Comparison of ENCODE assay signal across 8 mouse cellular contexts in genomic region chr19:55315452-55316108, GRCm38 (mm10). TPM values are rescaled to one million over a fixed set of nuclear protein-coding genes. Genes with fewer than 3 reads are reported as not detected.
DNase-seq lines count a peak whose midpoint lies in the region; ATAC-seq lines count a peak whose summit lies in the region.

Gene Zdhhc6, minus strand, starts transcription at chr19:55316032.

- no peaks in the 10 kb centered on the region for H3K27me3 ChIP-seq in liver, embryonic 16.5 days (ENCODE audit: control insufficient read depth, insufficient read depth, low read depth, low read length)
- no peaks in the 10 kb centered on the region for H3K27me3 ChIP-seq in neural tube, embryonic 13.5 days

- H3K27ac ChIP-seq in liver, embryonic 16.5 days (ENCODE audit: low read length): peak within 1 kb of the TSS; percentile 94
- H3K27ac ChIP-seq in neural tube, embryonic 13.5 days (replicated peaks): peak within 1 kb of the TSS; percentile 87

- H3K4me1 ChIP-seq in liver, embryonic 16.5 days (ENCODE audit: control insufficient read depth, low read depth, low read length): peaks cover 31% of the 10 kb centered on the region
- H3K4me1 ChIP-seq in neural tube, embryonic 13.5 days (replicated peaks): peaks cover 46% of the 10 kb centered on the region

- peaks cover 12% of the 10 kb centered on the region for H3K36me3 ChIP-seq in liver, embryonic 16.5 days (ENCODE audit: control insufficient read depth, insufficient read depth)
- peaks cover 19% of the 10 kb centered on the region for H3K36me3 ChIP-seq in neural tube, embryonic 13.5 days

- H3K9ac ChIP-seq in liver, embryonic 16.5 days (ENCODE audit: low read depth, low read length): peak within 1 kb of the TSS; percentile 95
- H3K9ac ChIP-seq in neural tube, embryonic 13.5 days: peak within 1 kb of the TSS; percentile 87

- ATAC-seq in frontal cortex, adult (ENCODE audit: low TSS enrichment): peak; percentile 82
- peak; percentile 76 for ATAC-seq in liver, embryonic 16.5 days (ENCODE audit: low read depth)
- peak; percentile 86 for ATAC-seq in neural tube, embryonic 13.5 days (ENCODE audit: low read depth)

- no peaks in the 10 kb centered on the region for H3K9me3 ChIP-seq in liver, embryonic 16.5 days (replicated peaks; ENCODE audit: control insufficient read depth, low read length)
- no peaks in the 10 kb centered on the region for H3K9me3 ChIP-seq in neural tube, embryonic 13.5 days

- peak within 1 kb of the TSS; percentile 83 for H3K4me2 ChIP-seq in liver, embryonic 16.5 days (ENCODE audit: low read depth, low read length)
- peak within 1 kb of the TSS; percentile 93 for H3K4me2 ChIP-seq in neural tube, embryonic 13.5 days

- peak within 1 kb of the TSS; percentile 98 for H3K4me3 ChIP-seq in liver, embryonic 16.5 days (ENCODE audit: low read depth, low read length)
- H3K4me3 ChIP-seq in neural tube, embryonic 13.5 days: peak within 1 kb of the TSS; percentile 90

- DNase-seq in MN1 (ENCODE audit: low spot score): peak; percentile 86
- DNase-seq in cerebellum, adult 9-10 months: peak; percentile 81
- peak; percentile 90 to 95 for DNase-seq in heart, postnatal 36 days
- DNase-seq in layer of hippocampus, adult 18-20 months (ENCODE audit: low spot score in 2 of 2): peak; percentile 70 to 82
- peak; percentile 69 to 86 for DNase-seq in thymus, postnatal 10 days (ENCODE audit: low spot score in 2 of 2)

- intact Hi-C loops in heart, postnatal 36 days (cut with DNase I): loop anchor here (10.0 kb wide), 1 partner anchor 241 kb away; no protein-coding TSS in a partner anchor

- under 1% methylated on average over 60 of the region's 60 CpGs for WGBS in liver, embryonic 16.5 days (ENCODE audit: insufficient replicate concordance)
- under 1% methylated on average over 59 of the region's 60 CpGs for WGBS in neural tube, embryonic 13.5 days

RNA-seq across cellular contexts. Expression of gene Zdhhc6, which starts in this region (rescaled TPM):
- total RNA-seq in heart, postnatal 36 days (2021): 10 to 100 TPM; 19.3 to 19.9 TPM
- 10 to 100 TPM; 25.1 to 27.0 TPM for total RNA-seq in layer of hippocampus, adult 18-20 months (2021)
- polyA plus RNA-seq in liver, embryonic 16.5 days (2015; fragmentation: Nextera tagmentation; extraction: Ambion mirVana): 46.9 and 48.5 TPM in 2 replicates
- 66.6 and 78.1 TPM in 2 replicates for polyA plus RNA-seq in neural tube, embryonic 13.5 days (2015; fragmentation: Nextera tagmentation; extraction: Ambion mirVana)

Comparison
In these comparisons a context has a peak if more than half of its experiments do, and no peak if none do; other contexts are left out.
1. Peak in every context shown above with its lines: DNase-seq, ATAC-seq, H3K4me3 ChIP-seq and H3K27ac ChIP-seq.